Mouse (Mus musculus) spleen, postnatal 0 days (tissue): ENCODE measurements around the gene Npc1l1. TPM values are rescaled to one million over a fixed set of nuclear protein-coding genes. Genes with fewer than 3 reads are reported as not detected.

Experiments used
- polyA plus RNA-seq: library from polyadenylated mRNA; unstranded; fragments of >200 nt; fragmentation: Nextera tagmentation; extraction: Ambion mirVana; gene quantifications from 2 replicates; pipeline ENCODE4 v1.2.1, GENCODE M21; 2015

Npc1l1 gene
- polyA plus RNA-seq: not detected in 2 replicates

DNA sequence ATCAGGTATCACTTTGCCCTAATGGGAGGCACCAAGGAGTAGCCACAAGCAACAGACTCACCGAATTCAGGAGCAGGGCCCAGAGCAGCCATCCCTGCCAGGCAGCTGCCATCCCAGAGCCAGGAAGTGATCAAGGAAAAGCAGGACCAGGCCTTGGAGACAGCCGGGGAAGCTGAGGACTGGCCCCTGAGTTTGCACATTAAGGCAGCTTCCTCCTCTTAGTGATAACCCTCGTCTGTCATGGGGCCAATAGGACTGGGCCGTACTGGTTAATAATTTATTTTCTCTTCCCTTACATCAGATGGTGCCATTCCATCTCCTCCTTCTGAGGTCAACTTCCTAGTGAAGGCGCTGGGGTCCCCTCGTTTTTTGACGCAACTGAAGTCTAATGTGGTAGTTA, at the start of gene Npc1l1:
TSS of gene Npc1l1 (minus strand) at position 132 of the 400 bp plus-strand sequence.

DNA sequence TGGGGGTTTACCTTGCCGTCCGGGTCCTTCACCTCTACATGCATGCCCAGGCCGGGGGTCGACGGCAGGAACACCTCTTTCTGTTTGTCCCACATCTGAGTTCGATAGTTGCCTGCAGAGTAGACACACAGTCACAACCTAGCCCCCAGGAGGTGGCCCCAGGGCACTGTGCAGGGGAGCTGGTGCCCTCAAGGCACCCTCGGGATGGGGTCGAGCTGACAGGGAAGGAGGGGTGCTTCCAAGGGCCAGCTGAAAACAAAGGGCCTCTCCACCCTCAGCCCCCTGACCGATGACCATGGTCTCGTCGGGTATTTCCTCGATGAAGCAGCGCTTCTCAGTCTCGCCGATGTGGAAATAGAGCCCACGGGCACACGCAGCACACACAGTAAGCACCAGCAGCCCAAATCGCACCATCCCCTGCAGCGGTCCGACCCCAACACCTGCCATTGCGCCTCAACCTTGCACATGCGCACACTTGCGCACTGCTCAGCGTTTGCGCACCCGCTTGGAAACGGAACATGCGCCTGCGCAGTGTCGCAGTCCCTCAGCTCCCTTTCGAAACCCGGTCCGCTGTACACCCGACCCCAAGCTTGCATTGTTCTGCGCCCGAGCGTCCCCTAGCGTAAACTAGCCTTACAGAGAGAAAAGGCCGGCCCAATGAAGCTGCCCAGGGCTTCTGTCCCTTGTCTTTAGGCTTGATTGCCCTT, 44.6 kb upstream of the Npc1l1 start, which contains the start of gene Tmed4:
TSS of gene Tmed4 (minus strand) at position 484 of the 707 bp plus-strand sequence.

DNA sequence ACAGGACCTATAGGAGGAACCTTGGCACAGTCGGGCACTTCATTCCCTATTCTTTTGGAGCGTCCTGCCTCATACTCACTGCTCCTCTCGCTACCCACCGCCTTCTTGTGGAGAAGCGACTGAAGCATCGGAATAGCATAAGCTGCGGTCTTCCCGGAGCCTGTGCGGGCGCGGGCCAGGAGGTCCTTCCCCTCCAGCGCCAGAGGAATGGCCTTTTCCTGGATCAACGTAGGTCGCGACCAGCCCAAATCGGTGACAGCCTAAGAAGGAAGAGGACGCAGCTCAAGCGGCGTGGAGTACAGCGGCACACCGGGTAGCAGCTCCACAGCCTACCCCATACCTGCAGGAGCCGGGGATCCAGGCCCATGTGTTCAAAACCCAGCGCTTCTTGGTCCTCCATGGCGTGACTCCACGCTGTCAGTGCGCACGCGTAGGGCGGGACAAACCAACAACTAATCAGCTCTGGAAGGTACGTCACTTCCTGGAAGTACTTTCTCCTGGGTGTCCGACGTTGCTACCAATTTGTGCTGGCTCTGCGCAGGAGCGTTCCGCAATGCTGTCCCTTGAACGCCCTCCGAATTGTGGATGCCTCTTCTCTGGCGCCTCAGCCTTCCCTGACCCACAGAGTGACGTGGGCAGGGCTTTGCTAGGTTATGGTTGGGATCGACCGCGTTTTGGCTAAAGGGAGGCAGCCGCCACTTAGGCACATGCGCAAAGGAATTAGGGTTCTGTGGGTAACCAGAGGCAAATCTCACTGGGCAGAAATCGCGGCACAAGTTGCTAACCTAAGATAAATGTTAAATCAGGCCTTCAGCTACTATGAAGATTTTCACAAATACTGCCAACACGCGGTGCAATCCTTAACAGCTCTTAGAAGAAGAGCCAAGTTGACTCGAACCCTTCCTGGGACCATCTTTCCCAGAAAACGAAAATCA, 37.6 kb upstream of the Npc1l1 start, which contains the start of gene Ddx56:
TSS of gene Ddx56 (minus strand) at position 453 of the 935 bp plus-strand sequence.

DNA sequence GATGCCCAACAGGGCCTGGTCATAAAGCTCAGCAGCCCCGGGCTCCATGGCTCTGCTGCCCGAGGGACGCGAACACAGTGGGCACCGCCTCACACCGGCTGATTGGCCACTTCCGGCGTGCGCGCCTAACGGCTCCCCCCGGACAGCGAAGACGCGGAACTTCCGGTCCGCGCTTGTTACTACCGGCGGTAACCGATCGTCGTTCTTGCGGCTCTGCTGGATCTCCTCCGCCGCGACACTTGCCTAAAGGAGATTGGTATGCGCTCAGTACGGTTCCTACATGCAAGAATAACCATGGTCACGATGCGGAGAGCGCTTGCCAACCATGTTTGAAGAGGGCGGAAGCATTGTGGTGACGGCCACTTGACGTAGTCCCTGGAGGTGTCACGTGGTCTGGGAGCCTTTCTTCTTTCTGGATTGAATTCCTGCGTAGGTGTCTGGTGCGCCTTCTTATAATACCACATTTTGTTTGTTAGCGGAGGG, 29.8 kb downstream of the Npc1l1 start, which contains the start of gene Nudcd3:
TSS of gene Nudcd3 (minus strand) at position 329 of the 483 bp plus-strand sequence.

DNA sequence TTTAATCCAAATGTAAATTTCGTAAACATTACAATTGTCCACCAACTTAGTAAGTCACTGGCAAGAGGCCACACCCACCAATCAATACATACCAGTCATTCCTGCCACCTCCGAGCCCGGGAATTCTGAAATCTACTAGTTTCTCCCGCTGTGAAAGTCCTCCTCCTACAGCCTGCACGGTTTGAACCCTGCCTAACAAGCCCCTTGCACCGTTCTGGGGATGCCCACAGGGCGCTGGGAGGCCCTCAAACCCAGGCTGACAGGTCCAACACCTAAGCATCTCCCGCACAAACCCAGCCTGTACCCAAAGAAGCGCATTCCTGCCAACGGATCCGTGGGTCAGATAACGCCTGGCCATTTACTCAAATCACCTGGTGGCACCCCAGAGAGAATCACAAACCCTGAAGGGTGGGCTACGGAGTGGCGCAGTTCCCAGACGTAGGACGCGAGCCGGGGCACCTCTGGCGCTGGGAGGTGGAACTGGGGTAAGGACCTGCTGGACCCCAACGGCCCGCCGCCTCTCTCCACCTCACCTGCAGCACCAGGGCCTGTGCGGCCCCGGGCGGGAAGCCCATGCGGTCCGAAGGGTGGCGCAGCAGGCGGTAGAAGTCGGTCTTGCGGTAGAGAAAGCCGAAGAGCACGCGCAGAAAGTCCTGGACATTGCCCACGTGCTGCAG, 30.4 kb downstream of the Npc1l1 start, which contains the start of gene A730071L15Rik:
TSS of gene A730071L15Rik (plus strand) at position 620 of the 677 bp plus-strand sequence.

Other genes with a start within 250 kb of the Npc1l1 start
- gene Camk2b, start 163.8 kb downstream of the Npc1l1 start, polyA plus RNA-seq: 0.46 and 0.62 TPM in 2 replicates
- 0.24 and 0.40 TPM in 2 replicates for gene A730071L15Rik, start 30.1 kb downstream of the Npc1l1 start, polyA plus RNA-seq
- gene Nudcd3, start 29.7 kb downstream of the Npc1l1 start, polyA plus RNA-seq: 15.8 and 18.9 TPM in 2 replicates
- 46.5 and 49.6 TPM in 2 replicates for gene Ddx56, start 37.6 kb upstream of the Npc1l1 start, polyA plus RNA-seq
- gene Tmed4, start 44.7 kb upstream of the Npc1l1 start, polyA plus RNA-seq: 34.5 and 40.6 TPM in 2 replicates
- 61.0 and 61.5 TPM in 2 replicates for gene Ogdh, start 61.5 kb upstream of the Npc1l1 start, polyA plus RNA-seq
- gene Zmiz2, start 158.9 kb upstream of the Npc1l1 start, polyA plus RNA-seq: 8.8 and 9.6 TPM in 2 replicates
- gene Ppia, start 185.3 kb upstream of the Npc1l1 start, polyA plus RNA-seq: 3,022 and 3,125 TPM in 2 replicates
- gene H2afv, start 214.3 kb upstream of the Npc1l1 start, polyA plus RNA-seq: 244 and 272 TPM in 2 replicates
- gene Purb, start 245.8 kb upstream of the Npc1l1 start, polyA plus RNA-seq: 14.9 and 15.9 TPM in 2 replicates